Mouse (Mus musculus): Measurements from ENCODE around the gene Rps27l. TPM values are rescaled to one million over a fixed set of nuclear protein-coding genes. Genes with fewer than 3 reads are reported as not detected.

Gene Rps27l
- polyA plus RNA-seq (2015; fragmentation: Nextera tagmentation; extraction: Ambion mirVana), result 404 and 516 TPM in 2 replicates

GRCm38 (mm10) chr9:66945647-66946641 lies at the start of gene Rps27l:
Gene Rps27l (plus strand): TSS chr9:66946086.
- H3K4me3 ChIP-seq, result peak within 1 kb of the TSS; percentile 70
- peak within 1 kb of the TSS; percentile 92 for H3K27ac ChIP-seq
- H3K4me1 ChIP-seq (replicated peaks), result peaks cover 10% of the 10 kb centered on the region
- H3K9ac ChIP-seq, result peak within 1 kb of the TSS; percentile 75
- H3K4me2 ChIP-seq, result peak within 1 kb of the TSS; percentile 91
- peak; percentile 98 for ATAC-seq (replicated peaks; ENCODE audit: insufficient number of reproducible peaks, insufficient read depth, low FRiP score, low read depth)
- peaks cover 11% of the 10 kb centered on the region; the same call in 1 of the 2 replicates for H3K36me3 ChIP-seq
- no peaks in the 10 kb centered on the region for H3K9me3 ChIP-seq (replicated peaks)
- under 1% methylated on average over 77 of the region's 77 CpGs for WGBS
- H3K27me3 ChIP-seq, result no peaks in the 10 kb centered on the region

GRCm38 (mm10) chr9:66896951-66897350 lies 48.9 kb upstream of the Rps27l start:
- no peak overlapping the region for H3K27ac ChIP-seq
- H3K4me3 ChIP-seq, result no peak overlapping the region
- H3K36me3 ChIP-seq, result no peaks in the 10 kb centered on the region
- H3K4me1 ChIP-seq (replicated peaks), result peaks cover 14% of the 10 kb centered on the region
- 66% methylated on average over 6 of the region's 6 CpGs for WGBS
- H3K9ac ChIP-seq, result no peak overlapping the region
- no peaks in the 10 kb centered on the region for H3K27me3 ChIP-seq
- no peak overlapping the region for H3K4me2 ChIP-seq
- ATAC-seq (replicated peaks; ENCODE audit: insufficient number of reproducible peaks, insufficient read depth, low FRiP score, low read depth), result no peak
- no peaks in the 10 kb centered on the region for H3K9me3 ChIP-seq (replicated peaks)

DNA sequence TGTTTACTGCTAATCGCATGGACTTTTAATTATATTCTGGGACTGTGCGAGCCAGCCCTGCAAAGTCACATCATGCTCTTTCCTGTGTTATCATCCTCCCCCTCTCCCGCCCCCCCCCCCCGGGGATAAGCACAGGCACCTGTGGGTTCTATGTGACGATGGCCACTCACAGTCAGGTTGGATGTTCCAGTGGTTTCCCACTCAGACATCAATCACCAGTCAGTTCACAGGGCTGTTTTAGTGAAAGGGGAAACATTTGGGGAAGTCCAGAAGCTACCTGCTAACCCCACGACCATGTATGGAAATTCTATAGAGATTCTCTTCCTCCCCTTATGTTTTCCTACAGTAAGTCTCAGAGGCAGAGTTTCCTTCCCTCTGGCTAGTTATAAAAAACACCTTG lies 48.0 kb upstream of the Rps27l start:
- Histone ChIP-seq H3K9ac (no peak overlapping the region), H3K36me3 (no peaks in the 10 kb centered on the region), H3K27ac (no peak overlapping the region), H3K4me3 (no peak overlapping the region), H3K27me3 (no peaks in the 10 kb centered on the region), H3K4me1 (replicated peaks) (peaks cover 14% of the 10 kb centered on the region), H3K9me3 (replicated peaks) (no peaks in the 10 kb centered on the region), H3K4me2 (no peak overlapping the region)
- 58% methylated on average over 6 of the region's 6 CpGs for WGBS
- ATAC-seq (replicated peaks; ENCODE audit: insufficient number of reproducible peaks, insufficient read depth, low FRiP score, low read depth), result no peak

DNA sequence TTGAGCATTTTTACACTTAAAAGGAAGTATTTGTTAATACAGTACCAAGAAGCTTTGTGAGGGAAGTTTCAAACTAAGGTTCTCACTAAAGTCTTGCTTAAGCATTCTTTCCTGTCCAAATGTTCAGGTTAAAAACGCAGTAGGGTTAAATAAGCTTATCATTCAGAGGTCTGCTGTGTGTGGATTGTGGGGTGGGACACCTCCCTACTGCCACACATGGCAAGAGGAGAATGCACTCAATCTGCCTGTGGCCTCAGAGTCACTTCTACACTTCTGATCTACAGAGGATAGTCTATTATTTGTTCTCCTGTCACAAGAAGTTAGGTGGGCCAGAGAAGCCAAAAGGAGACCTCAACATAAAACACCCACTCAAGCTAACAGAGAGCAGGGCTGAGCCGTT lies 46.8 kb upstream of the Rps27l start:
- H3K4me2 ChIP-seq, result no peak overlapping the region
- no peak overlapping the region for H3K4me3 ChIP-seq
- H3K27me3 ChIP-seq, result no peaks in the 10 kb centered on the region
- no peak overlapping the region for H3K27ac ChIP-seq
- no peaks in the 10 kb centered on the region for H3K36me3 ChIP-seq
- ATAC-seq (replicated peaks; ENCODE audit: insufficient number of reproducible peaks, insufficient read depth, low FRiP score, low read depth), result no peak
- 70% methylated on average over 2 of the region's 2 CpGs for WGBS
- H3K9ac ChIP-seq, result no peak overlapping the region
- H3K4me1 ChIP-seq (replicated peaks), result peaks cover 14% of the 10 kb centered on the region
- H3K9me3 ChIP-seq (replicated peaks), result no peaks in the 10 kb centered on the region

- Histone ChIP-seq H3K4me2 (no peak overlapping the region), H3K27me3 (no peaks in the 10 kb centered on the region), H3K36me3 (no peaks in the 10 kb centered on the region), H3K4me3 (no peak overlapping the region), H3K9ac (no peak overlapping the region), H3K4me1 (replicated peaks) (peaks cover 14% of the 10 kb centered on the region), H3K27ac (no peak overlapping the region), H3K9me3 (replicated peaks) (no peaks in the 10 kb centered on the region)
- no peak for ATAC-seq (replicated peaks; ENCODE audit: insufficient number of reproducible peaks, insufficient read depth, low FRiP score, low read depth)
- 75% methylated on average over 4 of the region's 4 CpGs for WGBS
These were observed 46.4 kb upstream of the Rps27l start for GRCm38 (mm10) chr9:66899526-66899925.

- H3K4me1 ChIP-seq (replicated peaks), result peaks cover 15% of the 10 kb centered on the region
- H3K4me3 ChIP-seq, result no peak overlapping the region
- H3K36me3 ChIP-seq, result no peaks in the 10 kb centered on the region
- no peaks in the 10 kb centered on the region for H3K9me3 ChIP-seq (replicated peaks)
- H3K27me3 ChIP-seq, result no peaks in the 10 kb centered on the region
- H3K27ac ChIP-seq, result no peak overlapping the region
- H3K4me2 ChIP-seq, result no peak overlapping the region
- ATAC-seq (replicated peaks; ENCODE audit: insufficient number of reproducible peaks, insufficient read depth, low FRiP score, low read depth), result no peak
- 69% methylated on average over 9 of the region's 9 CpGs for WGBS
- no peak overlapping the region for H3K9ac ChIP-seq
These were observed 39.9 kb upstream of the Rps27l start for GRCm38 (mm10) chr9:66905990-66906389.

GRCm38 (mm10) chr9:66907126-66907525 lies 38.8 kb upstream of the Rps27l start:
- Histone ChIP-seq H3K4me1 (replicated peaks) (peaks cover 15% of the 10 kb centered on the region), H3K27me3 (no peaks in the 10 kb centered on the region), H3K4me2 (no peak overlapping the region), H3K36me3 (no peaks in the 10 kb centered on the region), H3K9ac (no peak overlapping the region), H3K9me3 (replicated peaks) (no peaks in the 10 kb centered on the region), H3K4me3 (no peak overlapping the region), H3K27ac (no peak overlapping the region)
- WGBS, result 80% methylated on average over 8 of the region's 8 CpGs
- ATAC-seq (replicated peaks; ENCODE audit: insufficient number of reproducible peaks, insufficient read depth, low FRiP score, low read depth), result no peak

GRCm38 (mm10) chr9:66907746-66908397 lies 38.0 kb upstream of the Rps27l start:
- Histone ChIP-seq H3K27me3 (no peaks in the 10 kb centered on the region), H3K36me3 (no peaks in the 10 kb centered on the region), H3K9me3 (replicated peaks) (no peaks in the 10 kb centered on the region), H3K4me2 (no peak overlapping the region), H3K4me1 (replicated peaks) (peaks cover 15% of the 10 kb centered on the region), H3K9ac (no peak overlapping the region), H3K27ac (no peak overlapping the region), H3K4me3 (no peak overlapping the region)
- 83% methylated on average over 5 of the region's 5 CpGs for WGBS
- ATAC-seq (replicated peaks; ENCODE audit: insufficient number of reproducible peaks, insufficient read depth, low FRiP score, low read depth), result no peak

DNA sequence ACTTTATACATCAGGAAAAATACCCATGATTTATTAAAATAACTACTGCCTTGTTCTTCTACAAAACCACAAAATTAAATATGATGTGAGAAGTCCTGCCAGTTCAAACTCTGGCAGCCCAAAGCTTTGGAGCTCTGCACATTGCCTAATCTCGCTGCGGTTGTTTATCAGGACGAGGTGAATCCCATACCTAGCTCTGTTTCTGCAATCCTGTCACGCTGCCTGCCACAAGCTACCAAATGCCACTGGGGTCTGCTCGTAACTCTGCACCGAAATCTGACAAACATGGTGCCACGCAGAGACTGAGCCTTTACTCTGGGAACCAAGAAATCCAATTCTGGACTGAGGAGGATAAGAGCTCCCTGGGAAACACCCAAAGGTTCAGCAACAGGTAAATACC lies 36.0 kb upstream of the Rps27l start:
- H3K4me3 ChIP-seq, result no peak overlapping the region
- H3K27me3 ChIP-seq, result no peaks in the 10 kb centered on the region
- no peak for ATAC-seq (replicated peaks; ENCODE audit: insufficient number of reproducible peaks, insufficient read depth, low FRiP score, low read depth)
- no peak overlapping the region for H3K9ac ChIP-seq
- no peak overlapping the region for H3K27ac ChIP-seq
- WGBS, result 70% methylated on average over 7 of the region's 7 CpGs
- H3K9me3 ChIP-seq (replicated peaks), result no peaks in the 10 kb centered on the region
- H3K4me1 ChIP-seq (replicated peaks), result peaks cover 25% of the 10 kb centered on the region
- no peaks in the 10 kb centered on the region for H3K36me3 ChIP-seq
- no peak overlapping the region for H3K4me2 ChIP-seq

- peaks cover 29% of the 10 kb centered on the region for H3K4me1 ChIP-seq (replicated peaks)
- no peak overlapping the region for H3K27ac ChIP-seq
- no peak for ATAC-seq (replicated peaks; ENCODE audit: insufficient number of reproducible peaks, insufficient read depth, low FRiP score, low read depth)
- no peaks in the 10 kb centered on the region for H3K9me3 ChIP-seq (replicated peaks)
- no peaks in the 10 kb centered on the region for H3K36me3 ChIP-seq
- WGBS, result 82% methylated on average over 5 of the region's 5 CpGs
- H3K4me2 ChIP-seq, result no peak overlapping the region
- no peak overlapping the region for H3K9ac ChIP-seq
- H3K27me3 ChIP-seq, result no peaks in the 10 kb centered on the region
- no peak overlapping the region for H3K4me3 ChIP-seq
These were observed 35.2 kb upstream of the Rps27l start for GRCm38 (mm10) chr9:66910677-66911076.

DNA sequence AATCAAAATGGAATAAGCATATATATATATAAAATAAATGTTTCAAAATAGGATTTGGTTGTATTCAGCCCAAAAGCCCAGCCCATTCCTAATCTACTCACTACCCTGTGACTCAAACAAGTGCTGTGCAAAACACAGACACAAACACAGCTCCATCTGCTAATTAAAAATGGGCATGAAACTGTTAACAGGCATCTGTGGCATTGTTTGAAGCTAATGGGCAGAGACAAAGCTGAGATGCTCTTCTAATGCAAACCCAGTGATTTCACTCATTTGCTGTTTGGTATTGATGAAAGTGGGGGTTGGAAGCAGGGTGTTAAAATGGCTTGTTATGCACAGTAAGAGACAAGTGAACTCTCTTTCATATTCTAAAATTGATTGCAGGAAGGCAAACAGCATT lies 33.6 kb upstream of the Rps27l start:
- H3K9me3 ChIP-seq (replicated peaks), result no peaks in the 10 kb centered on the region
- H3K4me3 ChIP-seq, result no peak overlapping the region
- no peak for ATAC-seq (replicated peaks; ENCODE audit: insufficient number of reproducible peaks, insufficient read depth, low FRiP score, low read depth)
- no peaks in the 10 kb centered on the region for H3K27me3 ChIP-seq
- no peak overlapping the region for H3K9ac ChIP-seq
- H3K36me3 ChIP-seq, result no peaks in the 10 kb centered on the region
- no peak overlapping the region for H3K4me2 ChIP-seq
- H3K4me1 ChIP-seq (replicated peaks), result peaks cover 28% of the 10 kb centered on the region
- no peak overlapping the region for H3K27ac ChIP-seq
